17 mouse cellular contexts compared by ENCODE assay signal in genomic region chr7:16752016-16752415, GRCm38 (mm10). TPM values are rescaled to one million over a fixed set of nuclear protein-coding genes. Genes with fewer than 3 reads are reported as not detected.
DNase-seq lines count a peak whose midpoint lies in the region.
"Had no signal": no experiment of that assay in that cellular context is flagged by ENCODE, and none has a peak within 500 bp of the region (broad histone marks: within the 10 kb centered on the region; RNA-seq: fewer than 3 reads in every experiment).

No protein-coding gene starts in this region.

- DNase-seq in layer of hippocampus, adult 11-12 months (ENCODE audit: low spot score), result peak; percentile 35
- no peak for DNase-seq in layer of hippocampus, adult 18-20 months (ENCODE audit: low spot score in 2 of 2)
- DNase-seq in right cerebral cortex, postnatal 14 days, result peak; percentile 26
- no peak for DNase-seq in right cerebral cortex, postnatal 10 days (ENCODE audit: low spot score in 2 of 2)
- DNase-seq in ES-CJ7 (ENCODE audit: low read depth, low spot score), result peak; percentile 49
- DNase-seq in brain, adult 2 months (ENCODE audit: low read depth, low spot score), result peak; percentile 49
- DNase-seq in kidney, postnatal 25 days, result no peak
- DNase-seq: adrenal gland, postnatal 14 days; cerebellum, adult 11 months; cerebellum, postnatal 10 days; gastrocnemius, postnatal 25 days; kidney, adult 2 months; kidney, postnatal 14 days; lung, postnatal 14 days; retina, postnatal 1 day had no signal

RNA-seq across cellular contexts. Expression of gene Ap2s1, which starts 13.8 kb away (rescaled TPM):
- total RNA-seq in layer of hippocampus, adult 18-20 months (2021), result 100 to 1,000 TPM; 257 to 266 TPM

RNA-seq across cellular contexts. Expression of gene Slc1a5, which starts 29.1 kb away (rescaled TPM):
- total RNA-seq in layer of hippocampus, adult 18-20 months (2021), result 1 to 10 TPM; 2.0 to 2.9 TPM

RNA-seq across cellular contexts. Expression of gene Ceacam9, which starts 30.3 kb away (rescaled TPM):
- not detected for total RNA-seq in layer of hippocampus, adult 18-20 months (2021)
- total RNA-seq: adrenal gland, postnatal 14 days; CH12.LX; gastrocnemius, postnatal 25 days; heart, adult 8-10 months had no signal

Comparison
In these comparisons a context has a peak if more than half of its experiments do, and no peak if none do; other contexts are left out.
1. DNase-seq: peak in layer of hippocampus, adult 11-12 months (single experiment), right cerebral cortex, postnatal 14 days (single experiment), ES-CJ7 (single experiment) and brain, adult 2 months (single experiment); none in layer of hippocampus, adult 18-20 months (0 of 2), right cerebral cortex, postnatal 10 days (0 of 2) and kidney, postnatal 25 days (0 of 2).